Mouse (Mus musculus): ENCODE measurements around the gene Rbms3. TPM values are rescaled to one million over a fixed set of nuclear protein-coding genes. Genes with fewer than 3 reads are reported as not detected.

Rbms3 gene
- total and polyA plus RNA-seq, 2 experiments from 2014 or later = 56.3 to 77.9 TPM

DNA sequence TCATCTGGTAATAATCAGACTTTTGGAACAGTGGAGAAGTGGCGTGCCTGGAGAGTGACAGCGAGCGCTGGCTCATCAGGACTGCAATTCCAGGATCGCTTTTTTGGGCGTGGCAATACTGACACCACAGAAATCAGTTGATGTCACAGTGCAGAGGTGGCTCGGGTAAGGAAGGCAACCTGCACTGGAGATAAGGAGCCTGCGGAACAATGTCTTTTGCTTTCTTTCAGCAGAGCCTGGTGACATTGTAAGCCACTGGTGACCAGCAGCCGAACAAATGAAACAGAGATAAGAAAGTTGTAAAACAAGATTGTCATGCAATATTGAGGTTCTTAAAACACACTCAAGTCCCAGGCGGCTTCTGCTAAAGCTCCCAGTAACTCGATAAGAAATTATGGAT, 998.9 kb downstream of the Rbms3 start:
- Histone ChIP-seq H3K4me2 (ENCODE audit: low read depth, low read length) (no peak overlapping the region), H3K36me3 (ENCODE audit: insufficient read depth, low read length) (no peaks in the 10 kb centered on the region), H3K9me3 (ENCODE audit: low read length) (no peaks in the 10 kb centered on the region), H3K27me3 (ENCODE audit: insufficient read depth, low read length) (no peaks in the 10 kb centered on the region), H3K4me3 (ENCODE audit: low read length) (no peak overlapping the region), H3K27ac (no peak overlapping the region), H3K4me1 (ENCODE audit: insufficient read depth, low read length) (no peaks in the 10 kb centered on the region), H3K9ac (replicated peaks; ENCODE audit: low read length) (no peak overlapping the region)
- WGBS = 84% methylated on average over 10 of the region's 10 CpGs
- ATAC-seq (no peak), DNase-seq (ENCODE audit: low spot score) (no peak)
- TF ChIP-seq CTCF (IDR thresholded peaks at IDR 0.05; ENCODE audit: low read depth) = no peak

DNA sequence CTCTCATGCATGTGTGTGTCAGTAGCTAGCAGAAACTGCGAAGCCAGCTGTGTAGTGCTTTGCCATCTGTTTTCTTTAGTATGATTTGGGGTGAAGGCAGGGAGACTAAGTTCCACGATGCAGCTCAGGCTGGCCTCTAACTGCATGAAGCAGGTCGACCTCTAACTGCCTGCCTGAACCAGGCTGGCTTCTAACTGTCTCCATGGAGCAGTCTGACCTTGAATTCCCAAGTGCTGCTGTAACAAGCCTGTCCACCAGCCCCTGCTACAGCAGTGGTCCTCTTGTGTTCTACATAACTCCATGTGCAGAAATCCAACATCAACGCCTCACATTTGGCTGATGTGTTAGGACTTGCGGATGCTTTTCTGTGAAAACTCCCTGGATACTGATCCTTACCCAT, 1009.3 kb downstream of the Rbms3 start:
- H3K9me3 ChIP-seq (ENCODE audit: low read length) = no peaks in the 10 kb centered on the region

DNA sequence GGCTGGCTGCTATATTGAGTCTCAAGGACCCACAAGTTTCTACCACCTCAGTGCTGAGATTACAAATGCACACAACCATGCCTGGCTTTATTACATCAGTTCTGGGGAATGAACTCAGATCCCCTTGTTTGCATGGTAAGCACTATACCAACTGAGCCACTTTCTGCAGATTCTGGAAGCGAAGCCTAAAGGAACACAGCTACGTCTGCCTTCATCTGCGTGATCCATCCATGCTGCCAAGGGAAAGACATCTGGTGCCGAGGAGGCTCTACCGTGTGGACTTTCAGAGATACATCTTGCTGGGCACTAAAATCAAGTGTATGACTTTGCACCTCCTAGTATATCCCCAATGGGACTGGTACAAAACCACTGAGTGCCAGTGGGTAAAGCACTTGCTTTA, 1010.8 kb downstream of the Rbms3 start:
- Histone ChIP-seq H3K27me3 (ENCODE audit: insufficient read depth, low read length) (no peaks in the 10 kb centered on the region), H3K4me2 (ENCODE audit: low read depth, low read length) (no peak overlapping the region), H3K36me3 (ENCODE audit: insufficient read depth, low read length) (no peaks in the 10 kb centered on the region), H3K27ac (no peak overlapping the region), H3K9me3 (ENCODE audit: low read length) (no peaks in the 10 kb centered on the region), H3K4me3 (ENCODE audit: low read length) (no peak overlapping the region), H3K4me1 (ENCODE audit: insufficient read depth, low read length) (no peaks in the 10 kb centered on the region), H3K9ac (replicated peaks; ENCODE audit: low read length) (no peak overlapping the region)
- no peak for DNase-seq (ENCODE audit: low spot score)
- 92% methylated on average over 5 of the region's 5 CpGs for WGBS
- ATAC-seq = no peak
- no peak for TF ChIP-seq CTCF (IDR thresholded peaks at IDR 0.05; ENCODE audit: low read depth)

More for the DNA sequence above, 1009.3 kb downstream of the Rbms3 start:
- no peaks in the 10 kb centered on the region for H3K27me3 ChIP-seq (ENCODE audit: insufficient read depth, low read length)
- no peak for TF ChIP-seq CTCF (IDR thresholded peaks at IDR 0.05; ENCODE audit: low read depth)
- no peak overlapping the region for H3K9ac ChIP-seq (replicated peaks; ENCODE audit: low read length)
- H3K36me3 ChIP-seq (ENCODE audit: insufficient read depth, low read length) = no peaks in the 10 kb centered on the region
- no peak overlapping the region for H3K4me2 ChIP-seq (ENCODE audit: low read depth, low read length)
- 58% methylated on average over 5 of the region's 5 CpGs for WGBS
- no peaks in the 10 kb centered on the region for H3K4me1 ChIP-seq (ENCODE audit: insufficient read depth, low read length)
- ATAC-seq (no peak), DNase-seq (ENCODE audit: low spot score) (peak; percentile 9)
- no peak overlapping the region for H3K27ac ChIP-seq
- H3K4me3 ChIP-seq (ENCODE audit: low read length) = no peak overlapping the region

DNA sequence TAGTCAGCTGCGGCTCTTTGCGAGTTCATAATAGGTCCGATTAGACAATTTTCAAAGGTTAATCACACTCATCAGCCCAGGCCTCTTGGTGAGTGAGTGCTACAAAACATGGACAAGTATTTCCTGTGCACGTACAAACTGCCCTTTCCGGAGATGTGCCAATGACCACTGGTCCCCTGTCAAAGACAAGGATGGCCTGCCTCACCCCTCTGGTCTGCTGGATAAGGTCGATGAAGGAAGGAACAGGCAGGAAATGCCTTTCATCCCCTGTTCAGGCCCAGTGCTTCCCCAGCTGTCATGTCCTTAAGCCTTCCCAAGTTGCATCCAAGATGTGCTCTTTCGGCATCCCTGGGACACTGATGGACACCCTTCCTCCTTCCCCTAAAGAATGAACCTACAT, 1016.4 kb downstream of the Rbms3 start:
- Histone ChIP-seq H3K9me3 (ENCODE audit: low read length) (no peaks in the 10 kb centered on the region), H3K9ac (replicated peaks; ENCODE audit: low read length) (no peak overlapping the region), H3K27ac (no peak overlapping the region), H3K27me3 (ENCODE audit: insufficient read depth, low read length) (no peaks in the 10 kb centered on the region), H3K4me1 (ENCODE audit: insufficient read depth, low read length) (no peaks in the 10 kb centered on the region), H3K4me2 (ENCODE audit: low read depth, low read length) (no peak overlapping the region), H3K4me3 (ENCODE audit: low read length) (no peak overlapping the region), H3K36me3 (ENCODE audit: insufficient read depth, low read length) (no peaks in the 10 kb centered on the region)
- no peak for DNase-seq (ENCODE audit: low spot score)
- TF ChIP-seq CTCF (IDR thresholded peaks at IDR 0.05; ENCODE audit: low read depth) = no peak
- no peak for ATAC-seq
- 90% methylated on average over 7 of the region's 7 CpGs for WGBS

DNA sequence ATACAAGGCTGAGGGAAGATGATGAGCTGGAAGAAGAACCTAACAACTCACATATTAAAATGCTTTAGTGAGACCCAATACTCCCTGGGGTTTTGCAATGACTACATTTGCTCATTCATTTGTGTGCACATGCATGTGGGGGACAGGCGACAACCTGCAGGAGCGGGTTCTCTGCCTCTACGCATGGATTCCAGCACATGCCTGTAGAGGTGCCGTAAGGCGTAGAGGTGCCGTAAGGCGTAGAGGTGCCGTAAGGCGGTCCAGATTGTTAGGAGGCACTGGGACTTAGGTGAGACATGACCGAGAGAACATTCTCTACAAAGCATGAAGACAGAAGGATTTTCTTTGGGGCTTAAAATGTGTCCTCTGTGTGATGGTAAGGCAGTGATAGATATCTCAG, 1033.7 kb downstream of the Rbms3 start:
- DNase-seq (ENCODE audit: low spot score) (no peak), ATAC-seq (no peak)
- Histone ChIP-seq H3K4me2 (ENCODE audit: low read depth, low read length) (no peak overlapping the region), H3K4me3 (ENCODE audit: low read length) (no peak overlapping the region), H3K36me3 (ENCODE audit: insufficient read depth, low read length) (no peaks in the 10 kb centered on the region), H3K9ac (replicated peaks; ENCODE audit: low read length) (no peak overlapping the region), H3K27me3 (ENCODE audit: insufficient read depth, low read length) (no peaks in the 10 kb centered on the region), H3K9me3 (ENCODE audit: low read length) (no peaks in the 10 kb centered on the region), H3K4me1 (ENCODE audit: insufficient read depth, low read length) (no peaks in the 10 kb centered on the region), H3K27ac (no peak overlapping the region)
- no peak for TF ChIP-seq CTCF (IDR thresholded peaks at IDR 0.05; ENCODE audit: low read depth)
- 95% methylated on average over 10 of the region's 10 CpGs for WGBS

DNA sequence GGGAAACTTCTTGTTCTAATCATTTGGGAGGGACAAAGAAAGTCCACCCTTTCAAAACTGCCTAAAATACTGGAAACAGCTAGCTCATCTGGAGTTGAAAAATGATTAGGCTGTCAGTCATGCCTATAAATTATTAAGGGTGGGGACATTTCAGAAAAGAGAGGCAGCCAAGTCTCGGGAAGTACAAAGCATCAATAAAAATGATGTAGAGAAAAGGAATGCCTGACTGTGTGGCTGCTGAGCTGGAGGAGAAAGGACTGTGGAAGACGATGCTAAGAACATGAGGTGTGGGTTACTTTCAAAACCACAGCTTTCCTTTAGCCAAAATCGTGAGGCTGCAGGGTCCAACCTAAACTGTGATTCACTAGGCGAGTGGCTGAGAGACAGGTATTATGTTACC, 1037.2 kb downstream of the Rbms3 start:
- Histone ChIP-seq H3K4me1 (ENCODE audit: insufficient read depth, low read length) (no peaks in the 10 kb centered on the region), H3K27ac (no peak overlapping the region), H3K36me3 (ENCODE audit: insufficient read depth, low read length) (no peaks in the 10 kb centered on the region), H3K9ac (replicated peaks; ENCODE audit: low read length) (no peak overlapping the region), H3K4me3 (ENCODE audit: low read length) (no peak overlapping the region), H3K27me3 (ENCODE audit: insufficient read depth, low read length) (no peaks in the 10 kb centered on the region), H3K4me2 (ENCODE audit: low read depth, low read length) (no peak overlapping the region), H3K9me3 (ENCODE audit: low read length) (no peaks in the 10 kb centered on the region)
- TF ChIP-seq CTCF (IDR thresholded peaks at IDR 0.05; ENCODE audit: low read depth) = no peak
- WGBS = 90% methylated on average over 4 of the region's 4 CpGs
- ATAC-seq = no peak
- no peak for DNase-seq (ENCODE audit: low spot score)

DNA sequence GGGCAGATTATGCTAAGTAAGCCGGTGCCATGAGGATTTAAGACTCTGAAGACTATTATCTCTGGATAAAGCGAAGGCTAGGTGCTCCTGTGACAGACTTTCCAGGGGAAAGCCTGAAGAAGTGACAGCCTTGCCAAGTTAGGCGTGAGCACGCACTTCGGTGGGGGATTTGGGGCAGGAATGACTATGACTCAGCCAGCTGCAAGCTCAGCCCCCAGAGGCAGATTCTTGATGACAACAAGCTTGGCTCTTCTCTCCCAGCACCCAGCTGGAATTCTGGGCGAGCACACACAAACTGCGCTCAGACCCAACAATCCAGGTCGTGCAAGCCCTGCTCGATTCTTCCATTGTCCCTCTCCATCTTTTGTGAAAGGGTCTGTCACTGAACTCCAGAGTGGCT, 1038.6 kb downstream of the Rbms3 start:
- no peaks in the 10 kb centered on the region for H3K9me3 ChIP-seq (ENCODE audit: low read length)
- no peaks in the 10 kb centered on the region for H3K27me3 ChIP-seq (ENCODE audit: insufficient read depth, low read length)
- H3K4me3 ChIP-seq (ENCODE audit: low read length) = no peak overlapping the region
- TF ChIP-seq CTCF (IDR thresholded peaks at IDR 0.05; ENCODE audit: low read depth) = no peak
- H3K9ac ChIP-seq (replicated peaks; ENCODE audit: low read length) = no peak overlapping the region
- no peak for ATAC-seq
- no peak overlapping the region for H3K4me2 ChIP-seq (ENCODE audit: low read depth, low read length)
- DNase-seq (ENCODE audit: low spot score) = peak; percentile 13
- 80% methylated on average over 9 of the region's 9 CpGs for WGBS
- H3K36me3 ChIP-seq (ENCODE audit: insufficient read depth, low read length) = no peaks in the 10 kb centered on the region
- no peak overlapping the region for H3K27ac ChIP-seq
- H3K4me1 ChIP-seq (ENCODE audit: insufficient read depth, low read length) = no peaks in the 10 kb centered on the region
